Mouse (Mus musculus): Measurements from ENCODE around the gene Cdk2.

GRCm38 (mm10) chr10:128742616-128743015 lies 37.8 kb upstream of the Cdk2 start:
- TF ChIP-seq CTCF (conservative IDR thresholded peaks at IDR 0.05; ENCODE audit: low read length), result no peak
- TF ChIP-seq POU5F1 (IDR thresholded peaks at IDR 0.05; ENCODE audit: borderline replicate concordance, low read length), result no peak
